Mouse (Mus musculus) kidney, embryonic 15.5 days (tissue): ENCODE measurements at regions not wholly inside any gene's neighbourhood (a gene's known extent, or its start where the extent isn't known, plus 50 kb on each side); places are given as distances from the start of the nearest gene placed in this dataset.

Source experiments
- ATAC-seq: fragments of 200-750 bp; cut with Nextera tagmentation; replicated peaks from 2 replicates; pipeline ENCODE4 v1.8.0; 2017; ENCODE audit warnings: moderate TSS enrichment; ENCODE audit not compliant: low FRiP score
- H3K27ac ChIP-seq: fragments of 300-500 bp; sonication (generic); 2 replicates; pipeline ENCODE4 v1.5.1; 2015; ENCODE audit warnings: mild to moderate bottlenecking, inconsistent platforms
- H3K27me3 ChIP-seq: fragments of 300-500 bp; sonication (generic); 2 replicates; pipeline ENCODE4 v1.6.1; 2015; ENCODE audit warnings: inconsistent platforms
- H3K36me3 ChIP-seq: fragments of 300-500 bp; sonication (generic); 2 replicates; pipeline ENCODE4 v1.6.1; 2015; ENCODE audit warnings: inconsistent platforms
- H3K4me1 ChIP-seq: fragments of 300-500 bp; sonication (generic); 2 replicates; pipeline ENCODE4 v1.6.1; 2015; ENCODE audit warnings: inconsistent platforms
- H3K4me2 ChIP-seq: fragments of 300-500 bp; sonication (generic); 2 replicates; pipeline ENCODE4 v1.6.1; 2015; ENCODE audit warnings: moderate library complexity, mild to moderate bottlenecking, inconsistent platforms
- H3K4me3 ChIP-seq: fragments of 300-500 bp; sonication (generic); replicated peaks from 2 replicates; pipeline ENCODE4 v1.5.1; 2015; ENCODE audit warnings: mild to moderate bottlenecking, inconsistent platforms
- H3K9ac ChIP-seq: fragments of 300-500 bp; sonication (generic); 2 replicates; pipeline ENCODE4 v1.6.1; 2015; ENCODE audit warnings: mild to moderate bottlenecking, inconsistent platforms
- H3K9me3 ChIP-seq: fragments of 300-500 bp; sonication (generic); replicated peaks from 2 replicates; pipeline ENCODE4 v1.6.1; 2016; ENCODE audit warnings: inconsistent platforms
- WGBS: fragments of 180-500 bp; shearing (Covaris S2); methylation state at CpG from one replicate; pipeline ENCODE4 v1.1.7; 2015; ENCODE audit warnings: mixed read lengths; 5-methylcytosine and 5-hydroxymethylcytosine counted together

GRCm38 (mm10) chr9:6677225-6677718 lies 407.6 kb upstream of the Ddi1 start:
- Histone ChIP-seq H3K4me2 (no peak overlapping the region), H3K27ac (no peak overlapping the region), H3K9me3 (no peaks in the 10 kb centered on the region), H3K9ac (no peak overlapping the region), H3K36me3 (no peaks in the 10 kb centered on the region), H3K27me3 (no peaks in the 10 kb centered on the region), H3K4me3 (no peak overlapping the region), H3K4me1 (no peaks in the 10 kb centered on the region)
- 81% methylated on average over 3 of the region's 3 CpGs for WGBS
- no peak for ATAC-seq

- H3K9me3 ChIP-seq, result no peaks in the 10 kb centered on the region
- no peak overlapping the region for H3K27ac ChIP-seq
- 0 out of 2 replicates have a peak, but pooled peaks cover 4% of the 10 kb centered on the region for H3K4me1 ChIP-seq
- H3K9ac ChIP-seq, result no peak overlapping the region
- H3K4me3 ChIP-seq, result no peak overlapping the region
- no peaks in the 10 kb centered on the region for H3K36me3 ChIP-seq
- H3K27me3 ChIP-seq, result no peaks in the 10 kb centered on the region
- H3K4me2 ChIP-seq, result peak overlapping the region; percentile 41
- WGBS, result 35% methylated on average over 14 of the region's 14 CpGs
- peak; percentile 89 for ATAC-seq
These were observed 398.6 kb upstream of the Ddi1 start for GRCm38 (mm10) chr9:6668001-6668969.

- Histone ChIP-seq H3K9me3 (no peaks in the 10 kb centered on the region), H3K36me3 (no peaks in the 10 kb centered on the region), H3K27ac (no peak overlapping the region), H3K9ac (no peak overlapping the region), H3K4me2 (no peak overlapping the region), H3K27me3 (no peaks in the 10 kb centered on the region), H3K4me3 (no peak overlapping the region), H3K4me1 (0 out of 2 replicates have a peak, but pooled peaks cover 4% of the 10 kb centered on the region)
- no peak for ATAC-seq
- 79% methylated on average over 2 of the region's 2 CpGs for whole genome bisulfite sequencing
These were observed 396.0 kb upstream of the Ddi1 start for GRCm38 (mm10) chr9:6665679-6666078.

GRCm38 (mm10) chr9:6652267-6652994 lies 382.8 kb upstream of the Ddi1 start:
- WGBS, result 82% methylated on average over 4 of the region's 4 CpGs
- Histone ChIP-seq H3K4me2 (no peak overlapping the region), H3K4me1 (no peaks in the 10 kb centered on the region), H3K9me3 (no peaks in the 10 kb centered on the region), H3K4me3 (no peak overlapping the region), H3K36me3 (no peaks in the 10 kb centered on the region), H3K27ac (no peak overlapping the region), H3K27me3 (no peaks in the 10 kb centered on the region), H3K9ac (no peak overlapping the region)
- ATAC-seq, result no peak

GRCm38 (mm10) chr9:6651572-6652236 lies 382.1 kb upstream of the Ddi1 start:
- no peak overlapping the region for H3K4me3 ChIP-seq
- WGBS, result 80% methylated on average over 6 of the region's 6 CpGs

GRCm38 (mm10) chr9:6645796-6646309 lies 376.2 kb upstream of the Ddi1 start:
- 68% methylated on average over 3 of the region's 3 CpGs for WGBS
- H3K4me2 ChIP-seq, result no peak overlapping the region

More at GRCm38 (mm10) chr9:6651572-6652236, 382.1 kb upstream of the Ddi1 start:
- Histone ChIP-seq H3K27ac (no peak overlapping the region), H3K27me3 (no peaks in the 10 kb centered on the region), H3K9me3 (no peaks in the 10 kb centered on the region), H3K36me3 (no peaks in the 10 kb centered on the region), H3K4me1 (no peaks in the 10 kb centered on the region), H3K9ac (no peak overlapping the region), H3K4me2 (no peak overlapping the region)
- ATAC-seq, result no peak

GRCm38 (mm10) chr9:6645321-6645720 lies 375.7 kb upstream of the Ddi1 start:
- Histone ChIP-seq H3K4me2 (no peak overlapping the region), H3K27me3 (no peaks in the 10 kb centered on the region), H3K27ac (no peak overlapping the region), H3K9me3 (no peaks in the 10 kb centered on the region), H3K4me3 (no peak overlapping the region), H3K9ac (no peak overlapping the region), H3K4me1 (no peaks in the 10 kb centered on the region), H3K36me3 (no peaks in the 10 kb centered on the region)
- ATAC-seq, result no peak
- 61% methylated on average over 2 of the region's 2 CpGs for WGBS

More at GRCm38 (mm10) chr9:6645796-6646309, 376.2 kb upstream of the Ddi1 start:
- no peak for ATAC-seq
- Histone ChIP-seq H3K4me3 (no peak overlapping the region), H3K9ac (no peak overlapping the region), H3K4me1 (no peaks in the 10 kb centered on the region), H3K9me3 (no peaks in the 10 kb centered on the region), H3K27me3 (no peaks in the 10 kb centered on the region), H3K36me3 (no peaks in the 10 kb centered on the region), H3K27ac (no peak overlapping the region)

- H3K27ac ChIP-seq, result no peak overlapping the region
- no peaks in the 10 kb centered on the region for H3K36me3 ChIP-seq
- no peaks in the 10 kb centered on the region for H3K9me3 ChIP-seq
- H3K4me1 ChIP-seq, result no peaks in the 10 kb centered on the region
- H3K9ac ChIP-seq, result no peak overlapping the region
- no peak overlapping the region for H3K4me3 ChIP-seq
- H3K4me2 ChIP-seq, result no peak overlapping the region
- no peak for ATAC-seq
- 92% methylated on average over 2 of the region's 2 CpGs for WGBS
- no peaks in the 10 kb centered on the region for H3K27me3 ChIP-seq
These were observed 347.5 kb upstream of the Ddi1 start for GRCm38 (mm10) chr9:6617155-6617554.

- no peak overlapping the region for H3K9ac ChIP-seq
- WGBS, result 87% methylated on average over 1 of the region's 1 CpGs
- no peaks in the 10 kb centered on the region for H3K4me1 ChIP-seq
- no peak overlapping the region for H3K27ac ChIP-seq
- H3K36me3 ChIP-seq, result no peaks in the 10 kb centered on the region
- H3K4me3 ChIP-seq, result no peak overlapping the region
- no peaks in the 10 kb centered on the region for H3K27me3 ChIP-seq
- no peak overlapping the region for H3K4me2 ChIP-seq
- H3K9me3 ChIP-seq, result no peaks in the 10 kb centered on the region
- no peak for ATAC-seq
These were observed 339.6 kb upstream of the Ddi1 start for GRCm38 (mm10) chr9:6609284-6609627.

- no peaks in the 10 kb centered on the region for H3K27me3 ChIP-seq
- WGBS, result 72% methylated on average over 5 of the region's 5 CpGs
These were observed 339.0 kb upstream of the Ddi1 start for GRCm38 (mm10) chr9:6608428-6609283.

More at GRCm38 (mm10) chr9:6608428-6609283, 339.0 kb upstream of the Ddi1 start:
- H3K4me1 ChIP-seq, result no peaks in the 10 kb centered on the region
- H3K4me3 ChIP-seq, result no peak overlapping the region
- ATAC-seq, result no peak
- no peaks in the 10 kb centered on the region for H3K36me3 ChIP-seq
- no peaks in the 10 kb centered on the region for H3K9me3 ChIP-seq
- H3K9ac ChIP-seq, result no peak overlapping the region
- H3K4me2 ChIP-seq, result no peak overlapping the region
- H3K27ac ChIP-seq, result no peak overlapping the region
